Mouse (Mus musculus) intestine, postnatal 0 days (tissue): ENCODE measurements around the gene Slc12a8. TPM values are rescaled to one million over a fixed set of nuclear protein-coding genes. Genes with fewer than 3 reads are reported as not detected.

Experiments
- ATAC-seq: fragments of 200-750 bp; cut with Nextera tagmentation; 2 replicates; pipeline ENCODE4 v1.8.0; 2017; ENCODE audit warnings: mild to moderate bottlenecking, moderate TSS enrichment, moderate library complexity
- H3K27ac ChIP-seq: fragments of 300-500 bp; sonication (generic); 2 replicates; pipeline ENCODE4 v1.5.1; 2014; ENCODE audit warnings: mild to moderate bottlenecking, low read depth, low read length, moderate library complexity
- H3K27me3 ChIP-seq: fragments of 300-500 bp; sonication (generic); replicated peaks from 2 replicates; pipeline ENCODE4 v1.6.1; 2014; ENCODE audit warnings: low read length, mixed read lengths; ENCODE audit not compliant: control insufficient read depth, insufficient read depth
- H3K36me3 ChIP-seq: fragments of 300-500 bp; sonication (generic); 2 replicates; pipeline ENCODE4 v1.6.1; 2014; ENCODE audit warnings: mild to moderate bottlenecking, moderate library complexity; ENCODE audit not compliant: control insufficient read depth, insufficient read depth
- H3K4me1 ChIP-seq: fragments of 300-500 bp; sonication (generic); replicated peaks from 2 replicates; pipeline ENCODE4 v1.6.1; 2014; ENCODE audit warnings: antibody characterized with exemption, low read length, mixed read lengths; ENCODE audit not compliant: control insufficient read depth, insufficient read depth
- H3K4me2 ChIP-seq: fragments of 300-500 bp; sonication (generic); replicated peaks from 2 replicates; pipeline ENCODE4 v1.6.1; 2014; ENCODE audit warnings: low read depth, mild to moderate bottlenecking, moderate library complexity
- H3K4me3 ChIP-seq: fragments of 300-500 bp; sonication (generic); 2 replicates; pipeline ENCODE4 v1.5.1; 2014; ENCODE audit warnings: low read depth, low read length
- H3K9ac ChIP-seq: fragments of 300-500 bp; sonication (generic); 2 replicates; pipeline ENCODE4 v1.6.1; 2014; ENCODE audit warnings: mild to moderate bottlenecking, low read depth, low read length
- H3K9me3 ChIP-seq: fragments of 300-500 bp; sonication (generic); 2 replicates; pipeline ENCODE4 v1.6.1; 2016; ENCODE audit warnings: mixed run types; ENCODE audit not compliant: control insufficient read depth
- CTCF ChIP-seq: sonication (generic); IDR thresholded peaks from 2 replicates; pipeline ENCODE4 v1.5.1; 2016; ENCODE audit warnings: low read depth, mild to moderate bottlenecking, control low read depth, antibody characterized with exemption, moderate library complexity
- WGBS: fragments of 180-500 bp; shearing (Covaris S2); extraction: QIAGEN DNeasy Blood & Tissue Kit; methylation state at CpG from one replicate; pipeline ENCODE4 v1.1.7; 2014; 5-methylcytosine and 5-hydroxymethylcytosine counted together
- polyA plus RNA-seq: library from polyadenylated mRNA; unstranded; fragments of >200 nt; fragmentation: Nextera tagmentation; extraction: Ambion mirVana; gene quantifications from 2 replicates; pipeline ENCODE4 v1.2.1, GENCODE M21; 2015

Slc12a8 gene
- polyA plus RNA-seq, 1 experiment from 2014 or later, result 4.9 TPM

GRCm38 (mm10) chr16:33583881-33584454 is 66.8 kb downstream of the Slc12a8 start:
- Histone ChIP-seq H3K36me3 (no peaks in the 10 kb centered on the region), H3K9ac (0 out of 2 replicates have a peak overlapping the region, but pooled peaks have one; percentile 1), H3K27ac (peak overlapping the region; percentile 66), H3K4me1 (no peaks in the 10 kb centered on the region), H3K27me3 (no peaks in the 10 kb centered on the region), H3K9me3 (no peaks in the 10 kb centered on the region), H3K4me3 (no peak overlapping the region), H3K4me2 (peak overlapping the region; percentile 42)
- TF ChIP-seq CTCF, result no peak
- WGBS, result 37% methylated on average over 19 of the region's 19 CpGs
- no peak for ATAC-seq

DNA sequence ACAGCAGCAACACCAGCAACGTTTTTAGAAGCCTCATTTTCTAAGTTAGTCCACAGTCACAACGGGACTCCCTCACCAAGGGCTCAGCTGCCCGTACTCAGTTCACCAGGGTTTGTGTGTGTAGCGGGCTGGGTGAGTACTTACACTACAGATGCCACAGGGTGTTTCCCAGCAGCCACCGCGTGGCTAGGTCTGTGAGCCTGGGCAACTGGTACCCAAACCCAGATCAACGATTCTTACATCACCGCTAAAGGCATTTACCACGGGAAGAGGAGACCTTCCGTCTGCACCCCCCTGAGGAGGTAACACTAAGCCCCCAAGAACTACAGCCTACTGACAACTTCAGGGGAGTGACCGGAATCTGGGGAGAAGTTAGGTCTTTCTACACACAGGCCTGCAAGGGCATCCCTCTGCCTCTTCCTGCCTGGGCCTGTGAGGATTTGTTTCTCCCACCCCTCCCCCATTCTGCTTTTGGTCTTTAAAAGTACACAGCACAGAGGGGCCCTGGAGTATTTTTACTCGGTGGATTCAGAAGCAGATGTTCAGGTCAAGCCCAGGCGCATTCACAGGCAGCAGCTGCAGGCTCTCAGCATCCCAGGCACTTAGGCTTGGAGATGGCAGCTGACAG is 67.4 kb downstream of the Slc12a8 start:
- WGBS, result 43% methylated on average over 13 of the region's 13 CpGs
- Histone ChIP-seq H3K4me3 (no peak overlapping the region), H3K9me3 (no peaks in the 10 kb centered on the region), H3K4me1 (no peaks in the 10 kb centered on the region), H3K27me3 (no peaks in the 10 kb centered on the region), H3K9ac (0 out of 2 replicates have a peak overlapping the region, but pooled peaks have one; percentile 1), H3K36me3 (no peaks in the 10 kb centered on the region), H3K4me2 (peak overlapping the region; percentile 42; the same call in 1 of the 2 replicates), H3K27ac (peak overlapping the region; percentile 66)
- ATAC-seq, result no peak
- no peak for TF ChIP-seq CTCF

DNA sequence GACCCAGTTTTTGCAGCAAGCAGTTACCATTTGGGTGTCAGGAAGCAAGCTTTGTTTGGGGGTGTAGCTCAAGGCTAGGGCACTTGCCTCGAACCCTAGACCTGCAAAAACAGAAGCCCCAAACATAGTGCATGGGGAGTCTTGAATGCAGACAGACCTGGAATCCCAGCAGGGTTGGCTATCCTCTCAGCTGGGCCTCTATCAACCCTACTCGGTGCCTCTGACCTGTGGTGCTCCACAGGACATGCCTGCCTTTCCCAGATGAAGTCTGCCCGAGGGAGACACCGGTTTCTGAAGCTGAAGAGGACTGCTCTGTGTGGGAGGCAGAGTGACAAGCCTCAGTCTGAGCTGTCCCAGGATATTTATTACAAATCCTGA is 67.9 kb downstream of the Slc12a8 start:
- Histone ChIP-seq H3K4me1 (no peaks in the 10 kb centered on the region), H3K27me3 (no peaks in the 10 kb centered on the region), H3K9me3 (no peaks in the 10 kb centered on the region), H3K4me3 (no peak overlapping the region), H3K27ac (no peak overlapping the region), H3K36me3 (no peaks in the 10 kb centered on the region), H3K4me2 (no peak overlapping the region), H3K9ac (no peak overlapping the region)
- ATAC-seq, result no peak
- TF ChIP-seq CTCF, result no peak
- WGBS, result 46% methylated on average over 4 of the region's 4 CpGs

- Histone ChIP-seq H3K27me3 (no peaks in the 10 kb centered on the region), H3K9ac (no peak overlapping the region), H3K4me3 (no peak overlapping the region), H3K36me3 (no peaks in the 10 kb centered on the region), H3K9me3 (no peaks in the 10 kb centered on the region), H3K4me2 (no peak overlapping the region), H3K27ac (peak overlapping the region; percentile 7; the same call in 1 of the 2 replicates), H3K4me1 (no peaks in the 10 kb centered on the region)
- TF ChIP-seq CTCF, result no peak
- ATAC-seq, result no peak
- 69% methylated on average over 16 of the region's 16 CpGs for WGBS
These were observed 70.4 kb downstream of the Slc12a8 start for GRCm38 (mm10) chr16:33587283-33588127.

GRCm38 (mm10) chr16:33588845-33589244 is 71.7 kb downstream of the Slc12a8 start:
- H3K4me2 ChIP-seq, result no peak overlapping the region
- WGBS, result 66% methylated on average over 2 of the region's 2 CpGs
- H3K4me3 ChIP-seq, result no peak overlapping the region
- no peaks in the 10 kb centered on the region for H3K4me1 ChIP-seq
- no peaks in the 10 kb centered on the region for H3K9me3 ChIP-seq
- H3K36me3 ChIP-seq, result no peaks in the 10 kb centered on the region
- H3K9ac ChIP-seq, result no peak overlapping the region
- no peak for TF ChIP-seq CTCF
- no peaks in the 10 kb centered on the region for H3K27me3 ChIP-seq
- no peak overlapping the region for H3K27ac ChIP-seq
- ATAC-seq, result no peak

GRCm38 (mm10) chr16:33590438-33590837 is 73.3 kb downstream of the Slc12a8 start:
- peaks cover 5% of the 10 kb centered on the region; the same call in 1 of the 2 replicates for H3K4me1 ChIP-seq

More at GRCm38 (mm10) chr16:33590438-33590837, 73.3 kb downstream of the Slc12a8 start:
- Histone ChIP-seq H3K4me2 (no peak overlapping the region), H3K36me3 (no peaks in the 10 kb centered on the region), H3K9me3 (no peaks in the 10 kb centered on the region), H3K27me3 (no peaks in the 10 kb centered on the region), H3K4me3 (no peak overlapping the region), H3K27ac (no peak overlapping the region), H3K9ac (no peak overlapping the region)
- TF ChIP-seq CTCF, result no peak
- ATAC-seq, result no peak
- 85% methylated on average over 3 of the region's 3 CpGs for WGBS
